Mouse (Mus musculus): Measurements from ENCODE around the gene Ncor2.

DNA sequence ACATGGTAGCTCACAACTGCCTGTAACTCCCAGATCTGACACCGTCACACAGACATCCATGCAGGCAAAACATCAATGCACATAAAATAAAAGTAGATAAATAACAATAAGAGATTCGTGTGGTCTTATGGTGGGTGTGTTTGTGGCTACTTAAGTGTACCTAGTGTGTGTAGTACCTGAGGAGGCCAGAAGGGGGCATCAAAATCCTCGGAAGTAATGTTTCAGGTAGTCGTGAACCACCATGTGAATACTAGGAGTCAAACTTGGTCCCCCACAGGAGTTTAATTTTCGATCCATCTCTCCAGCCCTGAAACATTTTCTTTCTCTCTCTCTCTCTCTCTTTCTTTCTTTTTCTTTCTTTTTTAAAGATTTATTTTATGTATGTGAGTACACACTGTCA is 192.8 kb downstream of the Ncor2 start:
- TF ChIP-seq RCOR1 (IDR thresholded peaks at IDR 0.05; ENCODE audit: low read depth, low read length), result no peak
- TF ChIP-seq MXI1 (IDR thresholded peaks at IDR 0.05; ENCODE audit: low read depth, low read length), result no peak
- no peak for TF ChIP-seq GABPA (IDR thresholded peaks at IDR 0.05; ENCODE audit: low read depth, low read length)
- TF ChIP-seq CTCF (IDR thresholded peaks at IDR 0.05 in 2 of 3, conservative IDR thresholded peaks at IDR 0.05 in 1 of 3; ENCODE audit: control insufficient read depth in 1 of 3, insufficient read depth in 1 of 3, low read depth in 2 of 3, low read length in 3 of 3, poor library complexity in 1 of 3, severe bottlenecking in 1 of 3), result peak; percentile 14 to 65 (median 42); a peak in 5 of 6 replicates
- no peak for TF ChIP-seq MAZ (IDR thresholded peaks at IDR 0.05; ENCODE audit: low read depth, low read length)
- no peak for TF ChIP-seq POLR2A (IDR thresholded peaks at IDR 0.05; ENCODE audit: control insufficient read depth in 1 of 2, insufficient read depth in 1 of 2, low read depth in 1 of 2, low read length in 2 of 2, poor library complexity in 1 of 2)
- no peak for TF ChIP-seq MEF2A (IDR thresholded peaks at IDR 0.05; ENCODE audit: extremely low read depth, insufficient replicate concordance, low read depth, low read length, poor library complexity, severe bottlenecking)
